Mouse (Mus musculus) gastrocnemius, adult 8-10 months (tissue): ENCODE measurements around the gene Lpar5. TPM values are rescaled to one million over a fixed set of nuclear protein-coding genes. Genes with fewer than 3 reads are reported as not detected.

ENCODE experiments used
- DNase-seq, 2 experiments: peaks; one replicate each; pipeline ENCODE4 v3.0.0; 2022; ENCODE audit warnings: low spot score in 2 of 2
- total RNA-seq, 4 experiments: library from RNA; stranded (reverse); gene quantifications; 2 replicates each; pipeline ENCODE4 v1.2.4; 2022

Gene Lpar5
- total RNA-seq, 4 experiments from 2014 or later: 0.20 TPM; not detected in 3

- peak in 1 of 2 experiments; percentile 31 for DNase-seq
Measured at GRCm38 (mm10) chr6:125084424-125084823, 16.7 kb downstream of the Lpar5 start.

GRCm38 (mm10) chr6:125087937-125088336 is 20.2 kb downstream of the Lpar5 start:
- DNase-seq: no peak

GRCm38 (mm10) chr6:125088561-125089321 is 21.0 kb downstream of the Lpar5 start:
- DNase-seq: peak; percentile 53 to 76

DNA sequence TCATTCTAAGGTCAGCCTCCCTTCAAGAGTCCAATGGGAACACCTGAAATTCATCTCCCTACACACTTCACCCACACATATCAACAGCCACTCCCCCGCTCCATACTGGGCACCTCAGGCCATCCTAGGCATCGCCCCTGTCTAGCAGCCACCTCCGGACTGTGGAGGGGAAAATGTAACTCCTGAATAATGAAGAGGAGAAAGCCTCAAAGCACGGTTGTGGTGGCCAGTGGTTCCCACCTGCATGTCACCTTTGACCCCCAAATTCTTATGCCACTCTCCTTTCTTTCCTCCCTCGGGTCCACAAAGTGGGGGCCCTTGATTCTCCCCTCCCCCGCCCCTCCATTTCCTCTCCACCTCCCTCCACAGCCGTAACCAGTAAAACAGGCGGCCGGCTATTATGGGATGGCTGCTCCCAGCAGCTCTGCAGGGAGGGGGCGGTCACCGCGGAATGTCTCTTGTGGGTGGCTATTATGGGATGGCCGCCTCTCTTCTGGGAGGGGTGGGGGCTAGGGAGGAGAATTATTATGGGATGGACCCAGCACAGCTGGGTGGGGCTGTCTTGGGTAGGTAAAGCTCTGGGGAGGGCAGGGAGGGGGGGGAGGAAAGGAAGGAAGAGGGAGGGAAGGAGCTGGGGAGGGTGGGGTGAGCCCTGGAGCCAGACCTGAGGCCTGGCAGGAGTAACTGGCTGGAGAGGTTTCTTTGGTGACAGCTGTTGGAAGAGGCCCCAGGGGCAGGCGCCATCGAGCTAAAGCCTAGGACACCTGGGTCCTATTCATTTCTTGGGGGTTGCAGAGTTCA is 22.0 kb downstream of the Lpar5 start:
- peak; percentile 63 to 83 for DNase-seq

DNA sequence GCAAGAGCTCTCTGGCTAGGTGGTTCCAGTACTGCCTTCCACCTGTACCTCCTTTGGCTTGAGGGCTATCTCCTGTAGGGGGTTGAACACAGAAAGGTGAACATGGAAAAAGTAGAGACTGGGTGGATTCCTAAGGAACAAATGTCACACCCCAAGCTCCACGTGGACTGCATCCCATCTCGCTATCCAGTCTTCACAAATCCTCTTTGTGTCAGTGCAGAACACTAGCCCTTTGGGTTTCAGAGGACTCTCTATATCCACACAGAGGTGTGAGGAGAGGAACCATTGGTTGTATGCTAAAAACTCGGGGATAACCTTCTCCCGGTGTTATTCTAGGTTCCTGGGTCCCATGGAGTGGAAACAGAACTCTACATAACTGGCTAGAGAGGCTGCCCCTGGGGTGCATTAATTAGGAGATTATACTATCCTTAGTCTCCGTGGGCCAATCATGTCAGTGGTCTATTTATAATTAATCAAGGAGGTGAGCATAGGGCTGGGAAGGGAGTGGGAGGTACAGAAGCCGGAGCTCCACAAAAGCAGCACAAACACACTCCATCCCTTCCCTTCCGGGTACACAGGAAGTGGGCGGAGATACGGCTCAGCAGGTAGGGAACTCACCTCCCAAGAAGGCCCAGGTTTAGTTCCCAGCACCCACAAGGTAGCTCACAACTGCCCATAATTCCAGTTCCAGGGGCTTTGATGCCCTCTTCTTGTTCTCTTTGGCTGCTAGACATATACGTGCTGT is 22.8 kb downstream of the Lpar5 start:
- DNase-seq: no peak

DNA sequence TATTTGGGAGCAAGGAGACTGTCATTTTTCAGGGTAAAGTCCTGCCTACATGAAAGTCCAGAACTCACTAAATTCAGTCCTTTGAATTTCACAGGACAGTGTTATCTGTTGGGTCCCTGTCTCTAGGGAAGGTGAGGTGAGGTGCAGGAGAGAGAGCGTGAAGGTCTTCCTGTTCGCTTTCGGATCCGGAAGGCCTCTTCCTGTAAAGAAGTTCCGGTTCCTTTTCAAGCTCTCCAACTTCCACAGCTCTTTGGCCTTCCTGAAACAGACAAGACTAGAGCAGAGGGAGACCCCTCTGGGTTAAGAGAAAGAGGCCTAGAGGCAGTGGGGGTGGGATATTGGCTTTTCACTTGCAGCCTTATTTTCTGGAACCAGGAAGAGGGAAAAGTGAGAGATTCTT is 24.7 kb downstream of the Lpar5 start:
- no peak for DNase-seq

GRCm38 (mm10) chr6:125094843-125095242 is 27.1 kb downstream of the Lpar5 start:
- DNase-seq: no peak

DNA sequence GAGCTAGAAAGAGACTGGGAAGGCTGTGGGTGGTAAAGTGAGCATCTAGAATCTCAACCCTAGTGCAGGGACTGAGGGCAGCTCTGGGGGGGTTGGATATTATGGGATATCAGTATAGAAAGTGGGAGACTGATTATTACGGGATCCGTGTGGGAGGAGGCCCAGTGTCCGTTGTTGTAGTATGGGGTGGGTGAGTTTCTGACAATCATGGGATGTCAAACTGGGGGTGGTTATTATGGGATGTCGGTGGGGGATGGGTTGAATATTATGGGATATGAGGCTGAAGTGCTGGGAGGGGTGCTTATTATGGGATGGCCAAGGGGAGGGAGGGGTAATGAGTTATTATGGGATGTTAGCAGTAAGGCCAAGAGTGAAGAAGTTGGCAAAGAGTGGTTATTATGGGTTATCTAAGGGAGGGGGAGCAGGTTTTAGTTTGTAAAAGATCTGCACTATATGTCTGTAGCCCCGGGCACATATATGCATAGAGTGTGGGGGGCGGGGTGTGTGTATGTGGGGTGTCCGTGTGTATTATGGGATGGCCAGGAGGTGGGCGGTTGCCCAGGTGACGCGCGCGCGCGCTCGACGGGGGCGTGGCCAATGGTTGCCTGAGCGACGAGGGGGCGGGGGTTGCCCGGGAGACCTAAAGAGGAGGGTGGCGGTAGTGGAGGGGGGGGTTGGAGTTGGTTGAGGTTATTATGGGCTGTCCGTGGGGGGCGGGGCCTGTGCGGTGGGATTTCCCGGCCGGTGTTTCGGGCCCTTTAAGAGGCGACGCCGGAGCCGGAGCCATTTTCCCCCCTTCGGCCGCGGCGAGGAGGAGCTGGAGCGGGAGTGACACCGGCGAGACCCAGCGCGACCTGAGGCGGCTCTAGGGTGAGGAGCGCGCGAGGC is 27.9 kb downstream of the Lpar5 start, which contains the start of gene Chd4:
TSS of gene Chd4 (plus strand) at position 591 of the 888 bp plus-strand sequence.
- DNase-seq: peak; percentile 89 to 95

- DNase-seq: no peak
Measured at GRCm38 (mm10) chr6:125096279-125096596, 28.5 kb downstream of the Lpar5 start.

GRCm38 (mm10) chr6:125096597-125097345 is 29.1 kb downstream of the Lpar5 start:
- peak; percentile 61 to 63 for DNase-seq

DNA sequence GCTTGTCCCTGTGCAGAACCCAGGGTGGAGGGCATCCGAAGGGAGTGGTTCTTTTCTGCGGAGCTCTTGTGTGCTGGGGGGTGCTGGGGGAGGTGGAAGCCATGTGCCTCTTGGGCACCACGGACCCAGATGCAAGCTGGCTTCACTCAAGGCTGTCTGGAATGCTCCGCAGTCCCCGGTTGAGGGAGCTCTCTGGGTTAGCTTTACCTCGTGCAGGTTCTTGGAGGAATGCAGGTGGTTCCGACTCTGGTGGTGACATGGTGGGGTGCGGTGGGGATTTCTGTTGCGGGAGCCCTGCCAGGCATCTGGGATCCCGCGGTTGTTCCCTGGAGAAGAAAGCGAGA is 29.6 kb downstream of the Lpar5 start:
- no peak for DNase-seq

DNA sequence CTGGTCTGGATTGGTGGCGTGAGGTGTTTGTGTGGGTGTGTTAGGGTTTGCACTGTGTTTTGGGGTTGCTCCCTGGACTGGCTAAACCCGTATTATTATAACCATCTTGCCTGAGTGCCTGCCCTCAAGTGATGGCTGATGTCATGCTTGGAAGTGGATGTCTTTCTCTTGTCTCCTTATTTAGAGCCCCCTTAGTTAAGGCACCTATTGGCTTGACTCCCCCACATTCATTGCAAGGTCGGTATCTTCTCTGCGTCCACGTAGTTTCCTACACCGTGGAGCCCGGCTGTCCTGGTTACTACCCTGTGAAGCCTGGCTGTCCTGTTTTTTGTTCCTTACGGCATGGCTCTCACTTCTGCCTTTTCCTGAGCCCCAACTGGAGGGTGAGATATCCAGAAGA is 30.2 kb downstream of the Lpar5 start:
- no peak for DNase-seq

DNA sequence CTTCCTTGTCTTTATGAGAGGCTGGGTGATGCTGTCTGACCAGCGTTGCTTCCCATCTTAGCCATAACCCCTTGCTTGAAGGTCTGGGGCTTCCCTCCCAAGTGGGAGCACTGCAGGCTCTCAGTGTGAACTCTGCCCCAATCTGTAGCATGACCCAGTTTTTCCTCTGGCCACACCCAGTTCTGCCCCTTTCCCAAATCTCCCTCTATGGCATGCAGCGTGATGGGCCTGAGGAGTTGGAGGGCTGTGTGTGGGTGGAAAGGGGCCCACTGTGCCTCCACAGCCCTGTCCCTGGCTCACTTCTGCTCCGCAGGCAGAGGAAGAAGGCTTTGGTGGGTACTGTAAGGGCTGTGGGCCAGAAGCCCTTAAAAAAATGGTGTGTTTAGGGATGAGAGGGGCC is 30.8 kb downstream of the Lpar5 start:
- no peak for DNase-seq

DNA sequence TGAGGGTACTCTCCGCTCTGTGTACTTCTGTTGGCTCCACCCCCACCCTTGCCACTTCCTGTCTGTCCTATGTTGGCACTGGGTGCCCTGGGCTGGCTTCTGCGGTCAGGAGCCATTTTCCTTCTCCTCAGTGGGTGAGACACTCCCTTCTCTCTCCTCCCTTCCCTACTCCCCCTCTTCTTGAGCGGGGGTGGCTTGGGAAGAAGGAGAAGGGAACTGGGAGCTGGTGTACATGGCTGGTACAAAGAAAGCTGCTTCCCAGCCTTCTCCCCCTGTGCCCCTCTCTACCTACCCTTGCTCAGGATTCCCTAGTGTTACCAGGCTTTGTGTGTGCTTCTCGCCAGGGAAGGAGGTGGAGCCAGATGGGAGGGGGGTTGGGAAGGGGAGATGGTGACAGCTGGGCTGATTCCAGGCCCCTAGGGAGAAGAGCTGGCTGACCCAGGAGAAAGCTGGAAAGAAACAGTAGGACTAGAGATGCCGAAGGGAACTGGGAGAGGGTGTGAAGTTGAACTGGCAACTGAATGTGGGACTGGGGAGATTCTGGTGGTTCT is 31.8 kb downstream of the Lpar5 start:
- DNase-seq: no peak

GRCm38 (mm10) chr6:125101444-125101843 is 33.7 kb downstream of the Lpar5 start:
- no peak for DNase-seq

DNA sequence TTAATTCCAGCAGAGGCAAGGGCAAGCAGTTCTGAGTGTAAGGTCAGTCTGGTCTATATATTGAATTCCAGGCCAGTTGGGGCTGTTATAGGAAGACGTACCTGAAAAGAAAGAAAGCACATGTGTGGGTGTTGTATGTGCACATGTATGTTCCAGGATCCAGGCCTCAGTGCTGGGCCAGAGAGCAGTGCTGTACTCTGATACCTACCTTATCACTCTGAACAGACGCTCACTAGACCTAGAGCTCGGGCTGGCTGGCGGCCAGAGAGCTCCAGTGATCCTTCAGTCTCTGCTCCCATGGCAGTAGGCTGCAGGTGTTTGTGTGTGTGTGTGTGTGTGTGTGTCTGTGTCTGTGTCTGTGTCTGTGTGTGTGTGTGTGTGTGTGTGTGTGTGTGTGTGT is 36.5 kb downstream of the Lpar5 start:
- DNase-seq: no peak

DNA sequence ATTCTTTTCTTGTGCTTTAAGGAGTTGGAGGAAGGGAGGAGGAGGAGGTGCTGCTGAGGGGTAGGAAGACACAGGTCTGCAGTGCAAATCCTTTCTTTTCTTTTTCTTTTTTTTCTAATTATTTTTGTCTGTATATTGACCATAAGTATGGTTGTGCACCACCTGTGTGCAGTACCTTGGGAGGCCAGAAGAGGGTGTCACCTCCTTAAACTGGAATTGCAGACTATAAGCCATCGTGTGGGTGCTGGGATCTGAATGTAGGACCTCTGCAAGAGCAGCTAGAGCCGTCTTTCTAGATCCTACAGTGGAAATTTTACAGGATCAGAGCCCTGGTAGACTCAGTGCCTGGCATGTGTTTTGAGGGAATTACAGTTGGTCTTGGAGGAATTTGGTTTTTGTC is 40.0 kb downstream of the Lpar5 start:
- DNase-seq: no peak

- DNase-seq: no peak
Measured at GRCm38 (mm10) chr6:125109371-125109770, 41.7 kb downstream of the Lpar5 start.

DNA sequence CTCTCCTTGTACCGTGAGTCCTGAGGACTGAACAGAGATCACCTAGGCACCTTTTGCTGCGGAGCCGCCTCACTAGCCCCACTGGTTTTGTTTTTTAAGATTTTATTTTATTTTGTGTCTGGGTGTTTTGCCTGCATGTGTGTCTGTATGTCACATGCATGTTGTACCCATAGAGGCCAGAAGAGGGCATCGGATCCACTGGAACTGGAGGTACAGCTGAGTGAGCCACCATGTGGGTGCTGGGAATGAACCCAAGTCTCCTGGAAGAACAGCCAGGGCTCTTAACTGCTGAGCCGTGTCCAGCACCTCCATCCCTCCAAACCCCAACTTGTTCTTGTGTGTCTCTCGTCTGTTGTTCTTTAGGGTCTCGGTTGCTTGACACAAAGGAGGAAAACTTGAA is 43.2 kb downstream of the Lpar5 start:
- DNase-seq: no peak

- no peak for DNase-seq
Measured at GRCm38 (mm10) chr6:125112553-125112952, 44.8 kb downstream of the Lpar5 start.
